Mouse (Mus musculus) cerebellum, postnatal 25 days (tissue): ENCODE data around the gene Btnl2.
A peak's percentile ranks its signal among the peaks of the same experiment; 100 is the strongest.
"Not testable (repeated sequence)": the region's sequence is repeated elsewhere in the genome, so short reads cannot be mapped to it uniquely, and the experiment has no call there.

Source experiments
- DNase-seq, 2 experiments: peaks; one replicate each; pipeline ENCODE4 v3.0.0; 2021; ENCODE audit warnings: mixed read lengths in 2 of 2

The Btnl2 gene

DNA sequence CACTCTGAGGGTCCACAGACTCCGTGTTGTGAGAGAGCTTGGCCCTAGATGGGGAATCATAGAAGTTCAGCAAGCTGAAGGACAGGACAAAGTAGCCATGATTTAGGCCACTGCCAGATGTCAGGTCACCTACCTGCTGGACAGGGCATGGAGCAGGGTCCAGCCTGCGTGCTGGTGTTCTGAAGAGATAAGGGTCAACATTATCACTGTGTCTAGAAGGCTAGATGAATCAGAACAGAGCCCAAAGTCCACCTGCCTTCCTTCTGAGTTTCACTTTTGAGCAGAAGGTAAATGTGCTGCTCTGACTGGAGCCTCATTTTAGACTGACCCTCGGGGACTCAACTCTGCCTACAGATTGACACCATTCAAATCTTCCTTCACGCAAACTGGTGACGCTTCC, at the start of gene Btnl2:
Btnl2 (plus strand) TSS at position 284 of the 400 bp plus-strand sequence.
- DNase-seq: no peak

DNA sequence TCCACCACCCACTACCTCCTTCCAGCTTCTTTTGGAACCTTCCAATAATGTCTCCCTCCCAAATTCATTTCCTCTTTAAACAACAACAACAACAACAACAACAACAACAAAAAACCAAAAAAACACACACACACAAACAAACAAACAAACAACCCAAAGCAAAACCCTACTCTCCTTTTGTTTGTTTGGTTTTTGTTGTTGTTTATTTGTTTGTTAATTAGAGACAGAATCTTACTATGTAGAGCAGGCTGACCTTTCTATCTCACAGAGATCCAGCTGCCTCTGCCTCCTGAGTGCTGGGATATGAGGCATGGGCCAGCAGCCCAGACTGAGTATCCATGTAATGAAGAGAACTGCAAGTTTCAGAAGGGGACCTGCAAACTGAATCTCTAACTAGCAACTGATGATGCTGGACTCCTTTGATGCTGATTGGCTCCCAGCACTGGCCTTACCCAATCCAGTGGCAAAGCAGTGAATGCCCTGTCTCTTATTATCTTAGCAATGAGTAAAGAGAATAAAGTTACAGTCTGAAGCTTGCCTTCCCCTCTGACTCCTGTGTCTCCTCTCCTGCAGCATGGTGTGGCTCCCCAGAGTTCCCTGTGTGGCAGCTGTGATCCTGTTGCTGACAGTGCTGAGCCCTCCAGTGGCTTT, 49.1 kb upstream of the Btnl2 start, which contains the start of gene H2-Eb1:
H2-Eb1 (plus strand) TSS at position 488 of the 651 bp plus-strand sequence.
- peak; percentile 74 to 81 for DNase-seq

DNA sequence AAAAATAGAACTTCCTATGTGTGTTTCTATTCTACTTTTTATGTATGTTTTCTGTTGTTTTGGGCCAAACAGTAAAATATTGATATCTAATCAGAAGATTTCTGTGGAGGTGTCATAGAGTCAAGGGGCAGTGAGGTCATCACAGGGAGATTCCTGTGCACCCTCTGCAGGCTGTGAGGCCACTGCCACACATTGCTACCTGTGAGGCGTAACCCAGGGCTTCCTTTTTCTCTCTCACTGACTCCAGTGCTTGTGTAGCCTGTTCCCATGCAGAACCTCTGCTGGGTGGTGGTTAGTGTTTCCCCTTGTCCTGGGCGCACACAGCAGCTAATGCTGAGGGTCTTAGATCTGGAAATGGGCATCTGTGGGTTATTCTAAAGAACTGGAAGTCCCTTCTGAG, 48.2 kb upstream of the Btnl2 start:
- DNase-seq: no peak

DNA sequence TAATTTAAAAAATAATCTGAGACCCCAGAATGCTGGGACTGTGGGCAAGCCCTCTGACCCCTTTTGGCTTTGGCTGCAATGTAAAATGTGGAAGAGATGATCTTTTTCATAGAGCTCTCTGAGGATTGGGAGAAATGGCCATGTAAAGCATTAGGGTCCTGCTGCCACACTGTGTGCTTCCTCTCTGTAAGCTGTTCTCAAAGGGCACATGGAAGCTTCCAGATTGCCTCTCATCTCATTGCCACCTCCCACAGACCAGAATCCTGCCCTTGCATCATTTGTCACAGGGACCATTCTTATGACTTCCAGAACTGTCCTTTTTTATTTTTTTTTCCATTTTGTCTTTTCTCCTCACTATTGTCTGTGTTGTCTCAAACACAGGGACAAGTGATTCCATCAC, 47.4 kb upstream of the Btnl2 start:
- DNase-seq: no peak

DNA sequence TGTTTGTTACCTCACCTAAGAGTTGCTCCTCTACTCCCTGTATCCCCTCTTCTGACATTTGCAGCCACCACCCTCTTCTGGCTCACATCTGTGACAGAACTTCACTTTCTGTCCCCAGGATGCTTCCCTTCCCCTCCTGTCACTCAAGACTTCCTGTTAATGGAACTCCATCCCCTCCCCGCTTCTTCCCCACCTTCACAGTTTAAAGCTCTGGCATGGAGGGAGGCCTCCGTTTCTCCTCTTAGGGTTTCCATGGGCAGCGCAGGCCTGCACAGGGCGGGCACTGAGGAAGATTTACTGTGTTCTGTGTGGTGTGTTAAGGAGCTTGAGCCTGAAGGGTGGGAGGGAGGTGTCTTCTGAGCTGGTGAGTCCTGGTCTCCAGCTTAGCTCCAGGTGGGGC, 46.5 kb upstream of the Btnl2 start:
- DNase-seq: no peak

DNA sequence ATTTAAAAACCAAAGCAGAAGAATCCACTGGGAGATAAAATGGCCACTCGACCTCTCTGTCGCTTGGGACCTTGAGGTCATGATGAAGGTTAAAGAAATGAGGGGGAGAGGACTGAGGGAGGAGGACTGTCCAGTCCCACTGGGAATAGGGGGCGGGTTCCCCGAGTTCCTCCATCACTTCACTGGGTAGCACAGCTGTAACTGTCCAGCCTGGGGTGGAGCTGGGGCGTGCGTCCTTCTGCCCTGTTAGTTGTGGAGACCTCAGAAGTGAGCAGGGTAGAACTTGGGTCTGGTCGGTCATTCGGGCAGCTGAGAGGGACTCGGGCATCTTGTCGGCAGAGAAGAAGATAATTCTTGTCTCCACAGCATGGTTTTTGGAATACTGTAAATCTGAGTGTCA, 45.4 kb upstream of the Btnl2 start:
- DNase-seq: no peak

DNA sequence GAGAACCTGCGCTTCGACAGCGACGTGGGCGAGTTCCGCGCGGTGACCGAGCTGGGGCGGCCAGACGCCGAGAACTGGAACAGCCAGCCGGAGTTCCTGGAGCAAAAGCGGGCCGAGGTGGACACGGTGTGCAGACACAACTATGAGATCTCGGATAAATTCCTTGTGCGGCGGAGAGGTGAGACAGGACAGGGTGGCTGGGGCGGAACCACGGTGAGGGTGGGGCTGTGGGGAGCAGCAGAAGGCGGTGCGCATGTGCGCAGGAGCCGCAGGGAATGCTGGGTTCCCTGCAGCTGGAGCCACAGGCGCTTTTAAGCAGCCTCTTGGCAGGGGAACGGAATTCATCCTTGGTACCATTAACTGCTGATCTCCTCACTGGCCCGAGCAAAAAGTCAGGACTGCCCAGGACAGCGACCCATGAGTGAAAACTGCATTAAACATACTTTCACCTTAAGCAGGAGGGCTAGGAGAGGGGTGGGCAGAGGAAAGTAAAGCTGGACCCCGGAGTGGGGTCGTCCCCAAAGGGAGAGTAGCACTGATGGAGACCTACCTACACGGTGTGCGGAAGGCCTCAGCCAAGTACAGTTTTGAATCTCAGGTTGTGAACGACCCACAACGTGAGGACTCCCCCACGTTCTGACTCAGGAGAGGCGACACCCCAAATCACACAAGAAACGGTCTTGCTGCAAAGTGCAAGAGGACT, 44.8 kb upstream of the Btnl2 start:
- DNase-seq: peak; percentile 75 to 83

DNA sequence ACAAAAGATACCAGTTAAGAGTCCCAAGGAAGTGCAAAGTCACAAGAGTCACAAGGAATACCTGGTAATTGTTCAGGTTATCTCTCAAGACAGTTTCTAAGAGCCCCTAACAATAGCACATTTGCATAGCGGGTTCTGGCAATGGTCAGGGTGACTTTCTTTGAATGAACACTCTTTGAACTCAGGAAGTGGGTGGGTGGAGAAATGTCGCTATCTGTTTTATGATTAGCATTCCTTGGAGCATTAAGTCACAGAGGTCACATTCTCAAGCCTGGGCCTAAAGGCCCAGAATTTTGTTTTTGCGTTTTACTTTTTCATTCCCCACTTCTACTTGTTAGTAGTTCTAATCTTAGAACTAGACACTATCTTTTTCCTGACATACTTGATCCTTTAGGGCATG, 44.1 kb upstream of the Btnl2 start:
- DNase-seq: not testable (repeated sequence)

DNA sequence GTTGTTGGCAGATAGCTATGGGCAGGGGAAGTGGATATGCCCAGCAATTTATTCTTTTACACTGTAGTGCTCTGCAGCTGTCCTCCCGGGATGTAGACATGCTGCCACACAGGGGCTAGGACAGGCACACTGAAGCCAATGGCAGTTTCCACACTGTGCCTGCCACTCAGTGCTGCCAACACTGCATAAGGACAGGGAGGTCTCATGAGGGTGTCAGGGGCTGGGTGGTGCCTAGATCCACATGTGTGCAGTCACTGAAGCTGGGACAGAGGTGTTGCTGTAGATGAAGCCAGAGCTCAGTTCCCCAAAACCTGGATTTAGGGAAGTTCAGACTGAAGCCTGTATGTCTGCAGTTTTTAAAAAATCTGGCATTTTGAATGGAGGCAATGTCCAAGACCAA, 42.4 kb upstream of the Btnl2 start:
- no peak for DNase-seq

DNA sequence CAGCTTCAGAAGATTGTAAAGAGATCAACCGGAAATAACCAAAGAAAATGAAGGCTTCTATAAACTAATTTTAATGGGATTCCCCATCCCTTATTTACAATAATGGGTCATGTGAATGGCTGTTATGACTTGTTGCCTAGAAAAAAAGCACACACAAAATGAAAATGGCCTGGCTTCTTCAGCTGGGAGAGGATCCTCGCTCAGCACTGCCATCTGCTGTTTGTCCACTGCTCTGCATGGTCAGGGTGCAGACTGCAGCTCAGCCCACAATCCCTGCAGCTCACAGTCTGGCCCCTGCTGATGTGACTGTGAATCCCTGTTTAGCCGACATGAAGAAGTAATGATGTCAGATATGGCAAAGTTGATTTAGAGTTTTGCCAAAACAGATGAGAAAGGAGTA, 41.2 kb upstream of the Btnl2 start:
- peak; percentile 76 to 86 for DNase-seq

DNA sequence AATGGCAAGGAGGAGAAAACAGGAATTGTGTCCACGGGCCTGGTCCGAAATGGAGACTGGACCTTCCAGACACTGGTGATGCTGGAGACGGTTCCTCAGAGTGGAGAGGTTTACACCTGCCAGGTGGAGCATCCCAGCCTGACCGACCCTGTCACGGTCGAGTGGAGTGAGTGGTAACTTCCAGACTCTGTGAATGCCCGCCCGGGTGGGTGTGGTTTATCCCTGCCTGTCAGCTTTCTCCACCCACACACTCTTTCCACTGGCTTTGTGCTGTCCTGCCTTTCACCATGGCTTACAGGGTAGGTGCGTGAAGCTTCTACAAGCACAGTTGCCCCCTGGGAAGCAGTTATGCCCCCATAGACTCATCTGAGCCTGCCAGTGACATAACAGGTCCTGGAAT, 40.3 kb upstream of the Btnl2 start:
- no peak for DNase-seq

DNA sequence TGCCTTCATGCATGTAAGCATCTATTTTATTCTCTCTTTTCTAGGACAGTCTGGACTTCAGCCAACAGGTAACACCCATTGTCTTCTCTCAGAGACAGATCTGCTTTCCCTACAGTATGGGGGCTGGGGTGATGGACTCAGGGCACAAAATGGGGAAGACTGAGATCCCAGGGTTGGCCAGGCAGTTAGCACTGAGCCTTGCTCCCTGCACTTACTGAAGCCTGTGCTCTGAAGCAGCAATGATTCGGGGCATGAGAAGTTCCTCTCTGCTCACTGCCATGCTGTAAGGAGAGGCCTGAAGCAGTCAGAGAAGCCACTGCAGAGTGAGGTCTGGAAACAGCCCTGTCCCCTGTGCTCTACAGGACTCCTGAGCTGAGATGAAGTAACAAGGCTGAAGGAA, 39.1 kb upstream of the Btnl2 start:
- DNase-seq: no peak

DNA sequence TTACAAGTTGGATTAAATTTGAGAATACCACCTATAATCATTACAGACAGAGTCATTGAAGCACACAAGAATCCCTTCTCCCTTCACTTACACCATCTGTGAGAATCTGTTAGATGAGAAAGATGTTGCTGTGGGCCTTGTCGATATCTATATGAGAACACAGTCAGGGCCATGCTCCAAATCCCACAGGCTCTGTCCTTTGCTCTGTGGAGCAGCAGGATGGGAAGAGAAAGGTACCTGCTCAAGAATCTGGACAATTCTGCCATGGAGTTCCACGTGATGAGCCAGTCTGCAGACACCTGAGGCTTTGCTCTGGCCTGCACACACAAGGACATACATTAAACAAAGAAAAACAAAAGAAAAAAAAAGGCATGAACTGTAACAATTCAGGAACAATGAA, 37.9 kb upstream of the Btnl2 start:
- DNase-seq: no peak

DNA sequence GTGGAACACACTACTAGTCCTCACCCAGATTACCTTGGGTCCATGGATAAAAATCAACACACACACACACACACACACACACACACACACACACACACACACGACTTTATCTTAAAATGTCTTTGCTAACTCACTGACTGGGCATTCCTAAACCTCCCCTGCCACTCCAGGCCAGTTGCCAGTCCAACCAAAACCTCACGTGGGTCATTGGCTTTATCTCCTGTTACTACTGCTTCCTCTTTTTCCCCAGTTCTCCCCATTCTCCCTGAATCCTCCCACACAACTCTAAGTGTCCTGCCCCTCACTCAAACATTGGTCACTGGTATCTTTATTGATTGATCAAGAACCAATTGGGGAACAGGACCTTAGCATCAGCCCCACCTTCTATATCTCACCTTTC, 37.3 kb upstream of the Btnl2 start:
- no peak for DNase-seq

DNA sequence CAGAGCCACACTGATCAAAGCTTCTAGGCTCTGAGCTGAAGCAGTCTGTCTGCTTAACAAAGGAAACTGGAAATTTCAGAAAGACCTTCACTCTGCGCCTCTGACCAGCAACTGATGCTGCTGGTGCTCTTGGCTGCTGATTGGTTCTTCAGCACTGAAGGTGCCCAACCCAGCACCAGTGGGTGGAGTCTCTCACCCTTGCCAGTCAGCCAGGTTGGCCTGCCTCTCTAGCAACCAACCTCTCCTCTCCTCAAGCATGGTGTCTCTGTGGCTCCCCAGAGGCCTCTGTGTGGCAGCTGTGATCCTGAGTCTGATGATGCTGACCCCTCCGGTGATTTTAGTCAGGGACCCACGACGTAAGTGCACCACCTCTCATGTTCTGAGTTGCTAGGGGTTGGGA, 29.2 kb upstream of the Btnl2 start, which contains the start of gene H2-Eb2:
H2-Eb2 (plus strand) TSS at position 230 of the 400 bp plus-strand sequence.
- DNase-seq: no peak

DNA sequence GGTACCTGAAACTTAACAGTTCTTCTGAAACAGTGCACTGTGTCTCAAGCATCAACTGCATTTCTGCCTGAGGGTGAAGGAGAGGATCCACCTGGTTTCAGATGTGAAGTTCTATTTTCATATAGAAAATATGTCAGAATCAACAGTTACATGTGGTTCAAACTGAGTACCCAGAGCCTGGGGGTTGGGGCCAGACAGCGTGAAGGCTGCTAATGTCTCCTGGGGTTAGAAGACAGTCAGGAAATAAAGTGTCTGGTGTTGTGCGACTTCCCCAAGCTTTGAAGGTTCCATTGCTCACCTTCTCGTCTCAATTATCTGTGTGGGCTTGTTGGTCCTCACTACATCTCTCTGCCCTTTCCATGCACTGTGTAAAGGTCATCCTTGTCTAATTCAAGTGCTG, 28.2 kb upstream of the Btnl2 start:
- DNase-seq: no peak

DNA sequence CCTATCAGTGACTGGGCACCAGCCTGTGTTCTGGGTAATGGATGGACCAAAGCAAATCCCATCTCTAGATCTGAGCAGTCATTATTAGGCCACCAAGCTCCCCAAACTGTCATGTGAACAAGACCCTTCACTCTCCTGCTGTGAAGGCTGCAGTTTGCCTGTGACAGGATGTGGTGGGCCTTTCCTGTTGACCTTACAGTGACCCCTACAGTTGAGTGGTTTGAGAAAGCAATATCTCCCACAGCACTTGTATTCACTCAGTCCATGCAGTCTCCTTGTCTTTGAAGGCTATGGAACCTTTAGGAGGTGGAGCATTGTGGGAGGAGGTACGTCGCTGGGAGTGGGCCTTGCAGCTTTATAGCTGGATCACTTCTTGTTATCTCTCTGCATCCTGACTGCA, 24.8 kb upstream of the Btnl2 start:
- no peak for DNase-seq

DNA sequence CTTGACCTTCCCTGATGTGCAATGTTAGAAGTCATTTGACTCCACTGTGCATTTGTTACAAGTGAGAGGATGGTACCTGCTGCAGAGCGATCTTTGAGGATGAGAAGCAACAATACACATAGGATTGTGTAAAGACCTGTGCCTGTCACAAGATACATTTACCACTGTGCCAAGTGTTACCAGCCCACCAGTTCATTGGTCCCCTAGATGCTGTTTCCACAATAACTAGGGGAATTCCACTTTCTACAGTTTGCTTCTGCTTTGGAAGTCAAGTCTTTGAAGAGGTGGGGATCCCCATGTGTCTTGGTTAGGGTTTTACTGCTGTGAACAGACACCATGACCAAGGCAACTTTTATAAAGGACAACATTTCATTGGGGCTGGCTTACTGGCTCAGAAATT, 23.4 kb upstream of the Btnl2 start:
- no peak for DNase-seq

DNA sequence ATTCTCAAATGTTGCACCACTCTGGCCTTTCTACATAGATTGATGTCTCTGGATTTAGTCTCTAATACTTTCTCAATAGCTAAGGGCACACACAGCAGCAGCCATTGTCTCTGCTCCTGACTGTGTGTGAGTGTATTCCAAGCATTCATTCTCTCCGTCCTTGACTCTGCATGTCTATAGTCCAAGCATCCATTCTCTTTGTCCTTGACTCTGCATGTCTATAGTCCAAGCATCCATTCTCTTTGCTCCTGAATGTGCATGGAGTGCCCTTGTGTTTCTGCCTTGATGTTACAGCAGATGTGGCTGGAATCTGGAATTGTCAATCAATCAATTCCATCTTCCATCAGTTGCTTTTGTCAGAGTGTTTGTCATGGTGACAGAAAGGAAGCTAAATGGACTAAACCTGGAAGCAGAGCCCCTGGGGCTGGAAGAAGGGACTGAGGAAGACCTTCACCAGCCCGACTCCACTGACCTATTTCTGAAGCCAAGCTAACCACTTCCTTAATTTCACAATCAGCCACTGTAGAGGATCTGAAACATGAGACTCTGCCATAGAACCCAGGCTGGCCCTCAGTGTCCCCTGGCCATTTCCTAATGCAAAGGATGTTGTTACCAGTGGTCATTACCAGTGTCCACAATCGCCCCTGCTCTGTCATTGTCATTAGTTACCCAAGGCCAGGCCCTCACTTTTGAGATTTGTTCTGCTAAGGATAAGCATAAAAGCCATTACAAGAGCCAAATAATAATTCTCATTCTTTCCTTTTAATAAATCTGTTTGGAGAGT, 13.8 kb upstream of the Btnl2 start:
- no peak for DNase-seq

DNA sequence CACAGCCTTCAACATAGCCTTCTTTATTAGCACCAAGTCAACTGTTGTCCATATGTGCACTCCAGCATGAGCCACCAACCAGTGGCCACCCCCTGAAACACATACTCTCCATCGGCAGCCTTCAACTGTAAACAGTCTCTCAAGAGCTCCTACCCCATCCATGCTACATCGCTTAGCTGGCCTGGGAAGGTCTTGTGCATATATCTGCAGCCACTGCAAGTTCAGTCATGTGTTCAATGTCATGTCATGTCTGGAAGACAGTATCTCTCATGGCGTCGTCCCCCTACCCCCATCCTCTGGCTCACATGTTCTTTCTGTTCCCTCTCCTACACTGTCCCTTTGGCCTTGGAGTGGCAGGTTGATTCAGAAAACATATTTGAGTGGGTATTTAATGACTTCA, 9.7 kb upstream of the Btnl2 start:
- no peak for DNase-seq

DNA sequence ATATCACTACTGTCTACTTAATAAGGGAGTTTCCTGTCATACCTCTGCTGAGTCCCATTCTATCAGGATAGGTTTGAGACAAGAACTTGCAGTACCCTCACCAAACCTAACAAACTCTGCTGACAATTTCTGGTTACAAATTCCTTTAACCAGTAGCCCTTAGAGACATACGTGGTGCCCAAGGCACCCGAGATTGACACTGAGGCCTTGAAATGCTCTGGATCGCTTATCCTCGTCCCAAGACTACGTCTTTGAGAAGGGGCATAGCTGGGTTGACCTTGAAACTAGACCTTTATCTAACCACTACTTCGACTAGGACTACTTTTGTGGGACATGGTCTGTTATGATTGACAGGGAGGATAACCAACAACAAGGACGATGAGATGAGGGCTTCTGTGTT, 9.1 kb upstream of the Btnl2 start:
- DNase-seq: no peak

DNA sequence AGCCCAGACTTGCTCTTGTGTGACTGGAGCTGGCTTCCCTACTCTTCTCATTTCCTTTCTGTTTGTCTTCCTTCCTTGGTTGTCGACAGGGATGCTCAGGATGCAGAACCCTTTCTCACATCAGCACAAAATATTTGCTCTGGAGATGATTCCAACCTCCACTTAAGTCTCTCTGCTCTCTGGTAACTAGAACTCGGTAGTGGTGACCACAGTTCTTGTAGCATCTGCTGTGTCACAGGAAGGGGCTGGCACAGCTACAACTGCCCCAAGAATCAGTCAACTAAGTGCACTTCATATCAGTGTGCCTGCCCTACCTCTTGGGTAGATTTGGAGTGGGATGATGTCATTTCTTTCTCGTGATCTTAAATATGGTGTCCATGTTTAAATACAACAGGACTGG, 8.6 kb upstream of the Btnl2 start:
- no peak for DNase-seq

DNA sequence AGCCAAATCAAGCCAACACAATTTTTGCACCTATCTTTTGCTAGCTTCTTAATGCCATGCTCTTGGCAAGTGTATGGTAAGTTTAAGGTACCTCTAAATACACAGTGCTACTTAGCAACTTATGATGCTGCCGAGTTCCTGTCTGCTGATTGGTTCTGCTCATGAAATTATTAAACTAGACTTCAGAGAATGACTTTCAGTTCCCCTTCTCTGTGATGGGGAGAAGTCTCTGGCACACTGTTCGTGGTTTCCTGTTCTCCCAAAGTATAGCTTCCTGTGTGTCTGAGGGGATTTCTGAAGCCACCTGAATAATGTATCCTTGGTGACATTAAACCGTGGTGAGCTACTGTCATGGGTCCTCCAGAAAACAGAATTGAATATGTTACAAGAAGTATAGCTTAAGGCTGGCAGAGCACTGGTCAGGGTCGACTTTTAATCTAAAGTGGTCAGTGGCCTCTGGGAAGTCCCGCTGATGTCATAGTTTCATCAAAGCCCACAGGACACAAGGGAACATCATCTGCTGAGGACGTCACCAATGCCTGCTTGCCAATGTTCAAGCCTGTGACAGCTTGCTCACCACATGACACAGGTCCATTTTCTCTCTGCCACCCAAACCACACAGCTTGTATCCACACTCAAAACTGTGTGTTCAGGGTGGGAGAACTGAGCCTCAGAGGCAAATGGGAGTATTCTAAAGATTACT, 6.9 kb upstream of the Btnl2 start:
- DNase-seq: peak; percentile 23 to 40
